Mouse (Mus musculus) forebrain, embryonic 14.5 days (tissue): ENCODE results near the gene Spata16. TPM values are rescaled to one million over a fixed set of nuclear protein-coding genes. Genes with fewer than 3 reads are reported as not detected.
A peak's percentile ranks its signal among the peaks of the same experiment; 100 is the strongest.

Source experiments
- ATAC-seq: fragments of 200-750 bp; cut with Nextera tagmentation; 2 replicates; pipeline ENCODE4 v1.8.0; 2017; ENCODE audit warnings: mild to moderate bottlenecking, moderate library complexity
- DNase-seq: peaks from one replicate; pipeline ENCODE4 v3.0.0-alpha.2; 2015; ENCODE audit warnings: low spot score
- H3K27ac ChIP-seq: fragments of 300-500 bp; sonication (generic); 2 replicates; pipeline ENCODE4 v1.5.1; 2014; ENCODE audit warnings: low read depth, mild to moderate bottlenecking, control low read depth, low read length, moderate library complexity
- H3K27me3 ChIP-seq: fragments of 300-500 bp; sonication (generic); replicated peaks from 2 replicates; pipeline ENCODE4 v1.6.1; 2014; ENCODE audit warnings: low read length, control low read depth, mixed read lengths; ENCODE audit not compliant: control insufficient read depth, insufficient read depth
- H3K36me3 ChIP-seq: fragments of 300-500 bp; sonication (generic); 2 replicates; pipeline ENCODE4 v1.6.1; 2014; ENCODE audit warnings: low read length, control low read depth; ENCODE audit not compliant: control insufficient read depth, insufficient read depth
- H3K4me1 ChIP-seq: fragments of 300-500 bp; sonication (generic); 2 replicates; pipeline ENCODE4 v1.6.1; 2014; ENCODE audit warnings: antibody characterized with exemption, low read length, control low read depth; ENCODE audit not compliant: control insufficient read depth, insufficient read depth
- H3K4me2 ChIP-seq: fragments of 300-500 bp; sonication (generic); 2 replicates; pipeline ENCODE4 v1.6.1; 2014; ENCODE audit warnings: mild to moderate bottlenecking, control low read depth, low read length
- H3K4me3 ChIP-seq: fragments of 300-500 bp; sonication (generic); 2 replicates; pipeline ENCODE4 v1.5.1; 2014; ENCODE audit warnings: low read depth, low read length, control low read depth
- H3K9ac ChIP-seq: fragments of 300-500 bp; sonication (generic); 2 replicates; pipeline ENCODE4 v1.6.1; 2014; ENCODE audit warnings: mild to moderate bottlenecking, low read length, control low read depth, moderate library complexity
- H3K9me3 ChIP-seq: fragments of 300-500 bp; sonication (generic); replicated peaks from 2 replicates; pipeline ENCODE4 v1.6.1; 2016; ENCODE audit warnings: low read length, control low read depth, mixed read lengths; ENCODE audit not compliant: control insufficient read depth
- WGBS: fragments of 180-500 bp; shearing (Covaris S2); extraction: QIAGEN DNeasy Blood & Tissue Kit; methylation state at CpG from one replicate; pipeline ENCODE4 v1.1.7; 2014; 5-methylcytosine and 5-hydroxymethylcytosine counted together
- polyA plus RNA-seq: library from polyadenylated mRNA; unstranded; fragments of >200 nt; fragmentation: Nextera tagmentation; extraction: Ambion mirVana; gene quantifications from 2 replicates; pipeline ENCODE4 v1.2.1, GENCODE M21; 2014

Gene Spata16
- polyA plus RNA-seq, 1 experiment from 2014 or later = 0.17 TPM

DNA sequence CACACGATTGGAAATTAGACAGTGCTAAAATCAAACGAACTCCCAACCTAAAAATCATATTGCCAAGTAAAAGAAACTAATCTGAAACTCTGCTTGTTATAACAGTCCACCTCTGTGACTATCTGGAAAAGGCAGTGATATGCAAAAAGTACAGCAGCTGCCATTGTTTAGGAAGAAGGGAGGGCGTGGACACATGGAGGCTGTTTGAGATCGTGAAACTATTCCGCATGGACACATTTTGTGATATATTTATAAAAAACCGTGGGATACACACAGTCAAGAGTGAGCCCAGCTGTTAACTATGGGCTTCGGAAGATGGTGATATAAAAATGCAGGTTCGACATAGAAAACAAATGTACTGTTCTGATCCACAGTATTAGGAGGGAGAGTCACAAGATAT lies 176.9 kb downstream of the Spata16 start:
- Histone ChIP-seq H3K4me1 (no peaks in the 10 kb centered on the region), H3K4me3 (no peak overlapping the region), H3K9me3 (no peaks in the 10 kb centered on the region), H3K9ac (no peak overlapping the region), H3K36me3 (no peaks in the 10 kb centered on the region), H3K27ac (no peak overlapping the region), H3K4me2 (no peak overlapping the region), H3K27me3 (no peaks in the 10 kb centered on the region)
- ATAC-seq (no peak), DNase-seq (no peak)
- 95% methylated on average over 8 of the region's 8 CpGs for WGBS

DNA sequence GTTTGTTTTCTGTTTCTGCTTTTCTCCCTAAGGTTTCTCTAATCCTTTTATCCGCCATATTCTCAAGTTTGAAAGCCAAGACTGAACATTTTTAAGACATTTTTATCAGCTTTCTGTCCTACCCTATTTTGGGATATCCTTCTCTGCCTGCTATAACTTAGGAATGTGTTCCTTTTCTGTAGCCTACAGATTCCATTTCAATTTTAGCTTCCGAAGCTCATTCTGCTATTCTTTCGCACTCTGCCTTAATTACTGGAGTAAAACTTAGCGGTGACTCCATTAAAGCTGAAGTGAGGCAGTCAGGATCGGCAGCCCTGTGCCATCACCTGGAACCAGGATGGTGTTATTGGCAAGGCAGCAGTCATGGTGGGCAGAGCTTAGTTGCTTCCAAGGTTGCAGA lies 178.3 kb downstream of the Spata16 start:
- Histone ChIP-seq H3K27ac (no peak overlapping the region), H3K36me3 (no peaks in the 10 kb centered on the region), H3K27me3 (no peaks in the 10 kb centered on the region), H3K9ac (no peak overlapping the region), H3K4me2 (no peak overlapping the region), H3K4me1 (no peaks in the 10 kb centered on the region), H3K9me3 (no peaks in the 10 kb centered on the region), H3K4me3 (no peak overlapping the region)
- WGBS = 96% methylated on average over 5 of the region's 5 CpGs
- DNase-seq (no peak), ATAC-seq (no peak)

DNA sequence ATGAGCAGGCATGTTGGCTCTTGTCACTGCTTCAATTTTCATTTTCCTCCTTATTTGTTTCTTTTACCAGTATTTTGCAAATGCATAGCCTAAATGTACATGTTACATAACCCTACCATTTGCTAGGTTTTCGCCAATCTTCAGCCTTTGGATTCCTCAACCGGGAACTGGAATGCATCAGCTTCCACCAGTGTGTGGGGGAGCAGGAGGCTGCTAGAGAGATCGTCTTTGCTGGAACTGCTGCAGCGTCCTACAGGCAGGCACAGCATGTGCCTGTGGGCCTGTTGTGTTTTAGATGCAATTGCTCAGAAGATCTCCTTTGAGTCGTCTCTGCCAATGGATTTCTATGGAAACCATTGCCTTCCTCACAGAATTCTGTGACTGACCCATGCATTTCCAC lies 182.0 kb downstream of the Spata16 start:
- Histone ChIP-seq H3K9ac (no peak overlapping the region), H3K4me1 (no peaks in the 10 kb centered on the region), H3K4me2 (no peak overlapping the region), H3K36me3 (no peaks in the 10 kb centered on the region), H3K9me3 (no peaks in the 10 kb centered on the region), H3K27me3 (no peaks in the 10 kb centered on the region), H3K27ac (no peak overlapping the region), H3K4me3 (no peak overlapping the region)
- ATAC-seq (no peak), DNase-seq (no peak)
- WGBS = 57% methylated on average over 5 of the region's 5 CpGs

DNA sequence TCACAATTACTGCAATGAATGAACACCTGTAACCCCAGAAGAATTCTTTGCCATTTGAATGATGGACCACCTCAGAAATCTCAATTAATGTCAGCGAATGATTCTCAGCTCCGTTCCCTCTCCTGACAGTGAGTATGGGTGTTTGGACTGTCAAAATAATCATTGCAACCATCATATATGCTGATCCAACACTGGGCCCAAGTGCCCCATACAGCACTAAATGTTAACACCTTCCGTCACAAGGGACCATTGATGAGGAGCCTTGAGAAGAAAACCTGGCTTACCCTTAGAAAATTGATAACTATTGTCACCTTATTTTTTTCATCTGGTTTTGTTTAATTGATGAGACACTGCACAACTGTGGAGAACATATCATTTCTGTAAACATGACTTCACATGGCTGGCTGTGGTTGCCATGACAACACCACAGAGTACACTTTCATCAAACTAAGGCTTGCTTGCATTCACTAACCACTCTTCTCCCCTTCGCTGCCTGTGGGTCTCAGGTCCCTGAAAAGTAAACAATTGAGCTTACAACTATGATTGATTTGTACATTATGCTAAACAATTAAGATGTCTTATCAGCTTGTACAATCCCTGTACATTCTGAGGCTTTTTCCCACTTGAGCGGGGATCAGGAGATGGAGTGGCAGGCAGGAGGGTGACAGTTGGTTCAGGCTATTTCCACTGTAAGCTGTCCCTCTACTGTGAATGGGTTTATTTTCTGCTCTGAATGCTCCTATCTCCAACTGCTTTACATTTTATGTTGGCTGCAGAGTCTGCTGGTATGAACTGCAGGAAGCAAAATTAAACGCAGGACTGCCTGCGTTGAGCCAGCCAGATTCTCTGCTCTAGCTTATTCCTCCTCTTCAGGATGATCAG lies 189.8 kb downstream of the Spata16 start:
- no peak overlapping the region for H3K4me2 ChIP-seq
- no peaks in the 10 kb centered on the region for H3K36me3 ChIP-seq
- DNase-seq (peak; percentile 75), ATAC-seq (peak; percentile 84)
- H3K9ac ChIP-seq = no peak overlapping the region
- no peak overlapping the region for H3K4me3 ChIP-seq
- no peaks in the 10 kb centered on the region for H3K27me3 ChIP-seq
- no peaks in the 10 kb centered on the region; the same call in 1 of the 2 replicates for H3K4me1 ChIP-seq
- no peak overlapping the region for H3K27ac ChIP-seq
- 62% methylated on average over 7 of the region's 7 CpGs for WGBS
- no peaks in the 10 kb centered on the region for H3K9me3 ChIP-seq

DNA sequence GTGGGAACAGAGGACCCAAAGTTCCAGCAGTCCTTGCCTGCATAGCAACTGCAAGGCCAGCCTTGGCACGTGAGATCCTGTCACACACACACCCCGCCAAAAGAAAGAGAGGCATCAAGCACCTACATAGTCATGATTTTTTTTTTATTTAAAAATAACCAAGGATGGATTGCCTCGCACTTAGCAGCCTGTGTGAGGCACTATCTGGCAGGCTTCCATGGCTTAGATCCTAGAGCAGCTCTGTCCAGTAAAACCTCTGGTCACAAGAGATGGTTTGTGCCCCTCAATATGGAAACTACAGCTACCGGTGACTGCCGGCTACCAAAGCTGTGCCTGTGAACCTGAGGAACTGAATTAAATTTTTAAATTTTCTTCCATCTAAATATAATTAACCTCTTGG lies 195.5 kb downstream of the Spata16 start:
- Histone ChIP-seq H3K4me1 (peaks cover 16% of the 10 kb centered on the region), H3K9ac (no peak overlapping the region), H3K27me3 (no peaks in the 10 kb centered on the region), H3K4me2 (no peak overlapping the region), H3K4me3 (no peak overlapping the region), H3K9me3 (no peaks in the 10 kb centered on the region), H3K36me3 (no peaks in the 10 kb centered on the region), H3K27ac (no peak overlapping the region)
- 90% methylated on average over 5 of the region's 5 CpGs for WGBS
- DNase-seq (no peak), ATAC-seq (no peak)

DNA sequence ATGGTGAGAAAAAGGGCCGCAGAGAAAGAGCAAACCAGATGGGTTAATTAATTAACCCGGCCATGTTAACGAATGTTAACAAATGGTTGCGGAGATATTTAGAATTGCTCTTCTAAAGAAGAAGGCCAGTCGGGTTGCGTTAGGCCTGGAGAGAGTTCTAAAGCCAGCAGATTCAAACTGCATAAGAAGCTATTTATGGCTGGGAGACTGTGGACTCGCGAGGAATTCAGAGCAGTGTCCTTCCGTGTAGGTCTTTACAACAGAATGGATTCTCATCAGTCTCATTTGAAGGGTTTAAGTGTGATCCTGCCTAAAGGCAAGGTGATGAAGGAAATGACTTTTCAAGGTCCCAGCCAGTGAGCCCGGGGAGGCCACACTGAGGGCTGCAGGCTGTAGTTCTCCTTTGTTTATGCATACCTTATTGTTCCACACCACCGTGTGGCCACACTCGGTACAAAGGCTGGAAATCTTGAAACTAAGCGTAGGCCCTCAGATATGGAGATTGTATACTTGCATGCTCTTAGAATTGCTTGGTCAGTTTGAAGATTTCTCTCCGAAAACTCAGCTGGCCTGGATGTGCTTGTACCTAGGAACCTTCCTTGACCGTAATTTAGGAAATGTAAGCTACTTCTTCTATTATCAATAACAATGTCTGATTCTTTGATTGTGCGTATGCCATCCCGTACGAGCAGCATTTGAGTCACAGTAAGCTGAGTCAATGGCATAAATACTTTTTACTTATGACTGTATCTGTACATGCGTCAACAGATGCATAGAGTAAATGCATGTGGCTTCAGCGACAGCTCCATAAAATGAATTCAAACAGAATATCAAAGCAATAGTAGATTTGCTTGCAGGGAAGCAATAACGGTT lies 197.0 kb downstream of the Spata16 start:
- WGBS = 51% methylated on average over 21 of the region's 21 CpGs
- no peak overlapping the region for H3K27ac ChIP-seq
- peaks cover 16% of the 10 kb centered on the region for H3K4me1 ChIP-seq
- H3K4me3 ChIP-seq = no peak overlapping the region
- ATAC-seq (peak; percentile 75), DNase-seq (peak; percentile 73)
- H3K9me3 ChIP-seq = no peaks in the 10 kb centered on the region
- H3K36me3 ChIP-seq = no peaks in the 10 kb centered on the region
- no peak overlapping the region for H3K4me2 ChIP-seq
- H3K9ac ChIP-seq = no peak overlapping the region
- H3K27me3 ChIP-seq = no peaks in the 10 kb centered on the region

DNA sequence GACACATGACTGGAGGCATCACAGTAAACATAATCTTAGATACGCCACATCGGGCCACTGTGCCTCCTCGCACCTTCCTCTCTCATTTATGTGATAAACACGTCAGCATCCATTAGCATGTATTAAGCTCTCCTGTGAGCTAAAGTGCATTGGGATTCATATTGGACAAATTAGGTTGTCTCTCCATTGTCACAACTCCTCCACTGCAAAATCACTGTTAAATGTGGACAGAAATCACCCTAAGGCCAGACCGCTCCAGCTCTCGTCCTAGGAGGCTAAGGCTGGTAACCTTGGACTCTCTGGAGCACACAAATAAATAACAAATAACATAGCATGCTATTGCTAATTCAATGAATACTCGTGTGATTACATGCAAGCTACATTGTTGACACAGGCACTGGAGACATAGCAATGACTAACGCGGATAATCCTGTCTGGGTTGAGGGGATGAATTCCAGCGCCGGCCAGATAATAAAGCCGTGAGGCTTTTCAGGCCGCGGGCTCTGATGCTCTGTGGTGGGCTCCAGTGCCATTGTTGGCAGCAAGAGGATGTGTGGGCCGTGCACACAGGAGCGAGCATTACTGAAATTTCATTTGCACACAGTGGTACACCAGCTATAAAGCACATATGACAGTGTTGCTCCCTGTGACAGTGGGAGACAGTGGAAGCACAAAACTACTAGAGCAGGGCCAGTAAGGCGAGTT lies 197.8 kb downstream of the Spata16 start:
- Histone ChIP-seq H3K4me3 (no peak overlapping the region), H3K4me2 (no peak overlapping the region), H3K9ac (no peak overlapping the region), H3K27ac (no peak overlapping the region; the same call in 1 of the 2 replicates), H3K36me3 (no peaks in the 10 kb centered on the region), H3K9me3 (no peaks in the 10 kb centered on the region), H3K4me1 (peaks cover 16% of the 10 kb centered on the region), H3K27me3 (no peaks in the 10 kb centered on the region)
- 50% methylated on average over 17 of the region's 17 CpGs for WGBS
- DNase-seq = peak; percentile 41
- peak; percentile 67 for ATAC-seq

DNA sequence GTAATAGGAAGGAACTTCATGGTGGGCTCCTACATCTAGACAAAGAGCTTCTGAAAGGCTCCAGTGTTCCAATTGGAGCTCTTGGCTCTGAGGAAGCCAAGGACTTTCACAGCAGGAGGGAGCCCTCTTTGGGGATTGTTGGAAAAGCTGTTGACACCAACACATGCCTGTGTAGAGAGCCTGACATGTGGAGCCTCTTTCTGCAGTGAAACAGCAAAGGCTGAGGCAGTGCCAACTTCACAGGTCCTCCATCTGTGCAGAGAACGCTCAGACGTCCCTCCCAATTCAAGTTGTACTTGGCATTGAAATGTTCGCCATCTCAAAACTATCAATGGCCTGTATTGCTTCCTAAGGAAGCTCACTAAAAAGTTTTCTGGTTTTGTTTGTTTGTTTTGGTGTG lies 207.6 kb downstream of the Spata16 start:
- Histone ChIP-seq H3K9ac (no peak overlapping the region), H3K4me1 (no peaks in the 10 kb centered on the region), H3K27ac (no peak overlapping the region), H3K27me3 (no peaks in the 10 kb centered on the region), H3K9me3 (no peaks in the 10 kb centered on the region), H3K4me2 (no peak overlapping the region), H3K4me3 (no peak overlapping the region), H3K36me3 (no peaks in the 10 kb centered on the region)
- DNase-seq = peak; percentile 87
- ATAC-seq = peak; percentile 94
- 53% methylated on average over 3 of the region's 3 CpGs for WGBS
